Mouse (Mus musculus): ENCODE measurements at regions not wholly inside any gene's neighbourhood (a gene's known extent, or its start where the extent isn't known, plus 50 kb on each side); places are given as distances from the start of the nearest gene placed in this dataset.
"Not testable (repeated sequence)": the region's sequence is repeated elsewhere in the genome, so short reads cannot be mapped to it uniquely, and the experiment has no call there.

GRCm38 (mm10) chr9:85637274-85637673, 111.9 kb downstream of the Ibtk start:
- no peak overlapping the region for H3K27ac ChIP-seq
- no peaks in the 10 kb centered on the region for H3K4me1 ChIP-seq
- no peak overlapping the region for H3K4me2 ChIP-seq (replicated peaks)
- 91% methylated on average over 3 of the region's 3 CpGs for WGBS
- H3K36me3 ChIP-seq = no peaks in the 10 kb centered on the region
- H3K4me3 ChIP-seq = no peak overlapping the region
- no peaks in the 10 kb centered on the region for H3K9me3 ChIP-seq
- no peak overlapping the region for H3K9ac ChIP-seq
- no peaks in the 10 kb centered on the region for H3K27me3 ChIP-seq (replicated peaks)
- ATAC-seq (ENCODE audit: low FRiP score, low read depth) = no peak

- ATAC-seq (ENCODE audit: low FRiP score, low read depth) = no peak
- no peak overlapping the region for H3K4me2 ChIP-seq (replicated peaks)
- H3K4me1 ChIP-seq = no peaks in the 10 kb centered on the region
Measured at GRCm38 (mm10) chr9:85636131-85636447, 113.0 kb downstream of the Ibtk start.

GRCm38 (mm10) chr9:85635438-85636130, 113.5 kb downstream of the Ibtk start:
- Histone ChIP-seq H3K4me2 (replicated peaks) (no peak overlapping the region), H3K9ac (no peak overlapping the region), H3K27ac (no peak overlapping the region), H3K4me1 (no peaks in the 10 kb centered on the region), H3K9me3 (no peaks in the 10 kb centered on the region), H3K27me3 (replicated peaks) (no peaks in the 10 kb centered on the region), H3K36me3 (no peaks in the 10 kb centered on the region), H3K4me3 (no peak overlapping the region)
- no peak for ATAC-seq (ENCODE audit: low FRiP score, low read depth)
- WGBS = 94% methylated on average over 12 of the region's 12 CpGs

More at GRCm38 (mm10) chr9:85636131-85636447, 113.0 kb downstream of the Ibtk start:
- H3K36me3 ChIP-seq = no peaks in the 10 kb centered on the region
- no peaks in the 10 kb centered on the region for H3K27me3 ChIP-seq (replicated peaks)
- H3K9me3 ChIP-seq = no peaks in the 10 kb centered on the region
- H3K27ac ChIP-seq = no peak overlapping the region
- 85% methylated on average over 3 of the region's 3 CpGs for WGBS
- H3K4me3 ChIP-seq = no peak overlapping the region
- H3K9ac ChIP-seq = no peak overlapping the region

GRCm38 (mm10) chr9:85634786-85635185, 114.3 kb downstream of the Ibtk start:
- H3K27me3 ChIP-seq (replicated peaks); H3K9me3 ChIP-seq; H3K36me3 ChIP-seq; H3K4me2 ChIP-seq (replicated peaks); H3K27ac ChIP-seq; ATAC-seq (ENCODE audit: low FRiP score, low read depth); H3K9ac ChIP-seq; H3K4me3 ChIP-seq; H3K4me1 ChIP-seq: not testable (repeated sequence)
- 82% methylated on average over 3 of the region's 3 CpGs for WGBS

GRCm38 (mm10) chr9:85617972-85618371, 131.2 kb downstream of the Ibtk start:
- Histone ChIP-seq H3K9me3 (no peaks in the 10 kb centered on the region), H3K27ac (no peak overlapping the region), H3K4me3 (no peak overlapping the region), H3K9ac (no peak overlapping the region), H3K27me3 (replicated peaks) (no peaks in the 10 kb centered on the region), H3K4me2 (replicated peaks) (no peak overlapping the region), H3K4me1 (no peaks in the 10 kb centered on the region), H3K36me3 (no peaks in the 10 kb centered on the region)
- 93% methylated on average over 3 of the region's 3 CpGs for WGBS
- no peak for ATAC-seq (ENCODE audit: low FRiP score, low read depth)

GRCm38 (mm10) chr9:85617177-85617777, 131.9 kb downstream of the Ibtk start:
- Histone ChIP-seq H3K27ac (no peak overlapping the region), H3K36me3 (no peaks in the 10 kb centered on the region), H3K4me2 (replicated peaks) (no peak overlapping the region), H3K4me3 (no peak overlapping the region), H3K27me3 (replicated peaks) (no peaks in the 10 kb centered on the region), H3K9ac (no peak overlapping the region), H3K9me3 (no peaks in the 10 kb centered on the region), H3K4me1 (no peaks in the 10 kb centered on the region)
- 83% methylated on average over 2 of the region's 2 CpGs for WGBS
- no peak for ATAC-seq (ENCODE audit: low FRiP score, low read depth)

GRCm38 (mm10) chr9:85616266-85616869, 132.8 kb downstream of the Ibtk start:
- Histone ChIP-seq H3K9ac (no peak overlapping the region), H3K4me1 (no peaks in the 10 kb centered on the region), H3K9me3 (no peaks in the 10 kb centered on the region), H3K27ac (no peak overlapping the region), H3K36me3 (no peaks in the 10 kb centered on the region), H3K4me3 (no peak overlapping the region), H3K27me3 (replicated peaks) (no peaks in the 10 kb centered on the region), H3K4me2 (replicated peaks) (no peak overlapping the region)
- 90% methylated on average over 12 of the region's 12 CpGs for WGBS
- no peak for ATAC-seq (ENCODE audit: low FRiP score, low read depth)

- WGBS = 78% methylated on average over 3 of the region's 3 CpGs
- Histone ChIP-seq H3K4me2 (replicated peaks) (no peak overlapping the region), H3K36me3 (no peaks in the 10 kb centered on the region), H3K9me3 (no peaks in the 10 kb centered on the region), H3K27ac (no peak overlapping the region), H3K27me3 (replicated peaks) (no peaks in the 10 kb centered on the region), H3K4me3 (no peak overlapping the region), H3K9ac (no peak overlapping the region), H3K4me1 (no peaks in the 10 kb centered on the region)
- no peak for ATAC-seq (ENCODE audit: low FRiP score, low read depth)
Measured at GRCm38 (mm10) chr9:85609152-85609551, 140.0 kb downstream of the Ibtk start.

GRCm38 (mm10) chr9:85596959-85597358, 152.2 kb downstream of the Ibtk start:
- no peak overlapping the region for H3K4me3 ChIP-seq
- H3K27me3 ChIP-seq (replicated peaks) = no peaks in the 10 kb centered on the region
- H3K9me3 ChIP-seq = no peaks in the 10 kb centered on the region
- ATAC-seq (ENCODE audit: low FRiP score, low read depth) = no peak
- no peak overlapping the region for H3K27ac ChIP-seq
- 38% methylated on average over 2 of the region's 2 CpGs for WGBS
- no peak overlapping the region for H3K4me2 ChIP-seq (replicated peaks)
- H3K4me1 ChIP-seq = no peaks in the 10 kb centered on the region
- no peak overlapping the region for H3K9ac ChIP-seq
- no peaks in the 10 kb centered on the region for H3K36me3 ChIP-seq

- WGBS = 90% methylated on average over 4 of the region's 4 CpGs
- Histone ChIP-seq H3K4me1 (no peaks in the 10 kb centered on the region), H3K9me3 (no peaks in the 10 kb centered on the region), H3K36me3 (no peaks in the 10 kb centered on the region), H3K4me2 (replicated peaks) (no peak overlapping the region), H3K27ac (no peak overlapping the region), H3K9ac (no peak overlapping the region), H3K27me3 (replicated peaks) (no peaks in the 10 kb centered on the region), H3K4me3 (no peak overlapping the region)
- no peak for ATAC-seq (ENCODE audit: low FRiP score, low read depth)
Measured at GRCm38 (mm10) chr9:85593867-85594266, 155.3 kb downstream of the Ibtk start.

- no peak for ATAC-seq (ENCODE audit: low FRiP score, low read depth)
- H3K36me3 ChIP-seq = no peaks in the 10 kb centered on the region
- no peak overlapping the region for H3K27ac ChIP-seq
- no peaks in the 10 kb centered on the region for H3K27me3 ChIP-seq (replicated peaks)
- H3K4me1 ChIP-seq = no peaks in the 10 kb centered on the region
- no peak overlapping the region for H3K9ac ChIP-seq
- no peak overlapping the region for H3K4me2 ChIP-seq (replicated peaks)
- no peak overlapping the region for H3K4me3 ChIP-seq
- 88% methylated on average over 4 of the region's 4 CpGs for WGBS
- H3K9me3 ChIP-seq = no peaks in the 10 kb centered on the region
Measured at GRCm38 (mm10) chr9:85592639-85593038, 156.5 kb downstream of the Ibtk start.

- 92% methylated on average over 3 of the region's 3 CpGs for WGBS
- H3K4me1 ChIP-seq = no peaks in the 10 kb centered on the region
- H3K4me3 ChIP-seq = no peak overlapping the region
- H3K9ac ChIP-seq = no peak overlapping the region
- no peaks in the 10 kb centered on the region for H3K9me3 ChIP-seq
- no peak overlapping the region for H3K4me2 ChIP-seq (replicated peaks)
- H3K27ac ChIP-seq = no peak overlapping the region
- no peaks in the 10 kb centered on the region for H3K27me3 ChIP-seq (replicated peaks)
- no peak for ATAC-seq (ENCODE audit: low FRiP score, low read depth)
- H3K36me3 ChIP-seq = no peaks in the 10 kb centered on the region
Measured at GRCm38 (mm10) chr9:85589210-85589609, 159.9 kb downstream of the Ibtk start.

- H3K4me2 ChIP-seq (replicated peaks) = no peak overlapping the region
- H3K4me1 ChIP-seq = no peaks in the 10 kb centered on the region
- H3K4me3 ChIP-seq = no peak overlapping the region
- no peak overlapping the region for H3K9ac ChIP-seq
- no peak overlapping the region for H3K27ac ChIP-seq
- peak; percentile 44; the same call in 1 of the 2 replicates for ATAC-seq (ENCODE audit: low FRiP score, low read depth)
- no peaks in the 10 kb centered on the region for H3K36me3 ChIP-seq
- 48% methylated on average over 2 of the region's 2 CpGs for WGBS
- no peaks in the 10 kb centered on the region for H3K9me3 ChIP-seq
- H3K27me3 ChIP-seq (replicated peaks) = no peaks in the 10 kb centered on the region
Measured at GRCm38 (mm10) chr9:85588077-85588476, 161.1 kb downstream of the Ibtk start.

Data from neural tube, embryonic 12.5 days (tissue).